Mouse (Mus musculus) spleen, adult 2 months (tissue): ENCODE results near the gene Vsig10l.

Experiments
- CTCF ChIP-seq: fragments of 200-500 bp; IDR thresholded peaks from 2 replicates; pipeline ENCODE4 v1.5.1; 2011; ENCODE audit warnings: mild to moderate bottlenecking, inconsistent platforms; ENCODE audit not compliant: insufficient read depth, insufficient read length, insufficient replicate concordance; ENCODE audit errors: extremely low read depth
- POLR2A ChIP-seq: fragments of 200-500 bp; IDR thresholded peaks from 2 replicates; pipeline ENCODE4 v1.6.1; 2011; ENCODE audit warnings: low read depth, low read length, inconsistent platforms

- TF ChIP-seq CTCF (no peak), POLR2A (no peak)
Observed at GRCm38 (mm10) chr7:43482090-43482716, 19.3 kb downstream of the Vsig10l start.
